Comparison of ENCODE assay signal across 23 mouse cellular contexts in the genomic region with DNA sequence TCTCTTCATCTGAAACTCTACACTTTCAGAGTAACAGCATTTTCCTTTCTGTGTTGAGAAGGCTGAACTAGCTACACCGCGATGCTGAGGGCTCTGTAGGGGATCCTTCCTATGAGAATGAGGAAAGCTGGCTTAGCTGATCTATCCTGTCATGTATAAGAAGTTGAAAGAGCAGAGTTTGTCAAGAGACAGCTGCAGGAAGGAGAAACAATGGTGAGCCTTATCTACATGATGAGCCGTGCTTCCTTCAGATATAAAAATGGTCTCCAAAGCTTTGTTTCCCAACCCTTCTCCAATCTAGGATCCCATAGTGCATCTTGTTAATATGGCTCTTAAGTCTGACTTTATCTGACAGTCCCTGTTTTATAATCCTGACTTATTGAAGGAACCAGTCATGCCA.
"Had no signal": no experiment of that assay in that cellular context is flagged by ENCODE, and none has a peak within 500 bp of the region (broad histone marks: within the 10 kb centered on the region; RNA-seq: fewer than 3 reads in every experiment).

No protein-coding gene starts in this region.

- H3K4me1 ChIP-seq: kidney, embryonic 15.5 days; limb, embryonic 12.5 days; limb, embryonic 15.5 days; midbrain, embryonic 10.5 days; neural tube, embryonic 12.5 days; neural tube, embryonic 15.5 days had no signal

- DNase-seq: kidney, adult 11 months; kidney, adult 8-10 months; kidney, postnatal 10 days; kidney, postnatal 36 days; layer of hippocampus, postnatal 36 days; liver, postnatal 0 days; lung, postnatal 14 days; midbrain, embryonic 14.5 days; retina, postnatal 1 day; right cerebral cortex, postnatal 25 days; spleen, adult 18-20 months; thymus, adult 18-20 months; thymus, postnatal 36 days had no signal

- H3K9me3 ChIP-seq: kidney, embryonic 15.5 days; limb, embryonic 15.5 days; neural tube, embryonic 12.5 days; neural tube, embryonic 15.5 days had no signal

- H3K36me3 ChIP-seq: kidney, embryonic 15.5 days; limb, embryonic 12.5 days; limb, embryonic 15.5 days; midbrain, embryonic 10.5 days; neural tube, embryonic 12.5 days; neural tube, embryonic 15.5 days had no signal

- H3K27me3 ChIP-seq: kidney, embryonic 15.5 days; limb, embryonic 12.5 days; limb, embryonic 15.5 days; neural tube, embryonic 12.5 days; neural tube, embryonic 15.5 days had no signal

- H3K9ac ChIP-seq: kidney, embryonic 15.5 days; limb, embryonic 12.5 days; limb, embryonic 15.5 days; liver, embryonic 14.5 days; liver, postnatal 0 days; neural tube, embryonic 12.5 days; neural tube, embryonic 15.5 days had no signal

- H3K4me2 ChIP-seq: kidney, embryonic 15.5 days; limb, embryonic 12.5 days; limb, embryonic 15.5 days; liver, embryonic 11.5 days; neural tube, embryonic 12.5 days; neural tube, embryonic 15.5 days had no signal

- H3K4me3 ChIP-seq: kidney, embryonic 15.5 days; left cerebral cortex, adult 2 months; limb, embryonic 12.5 days; limb, embryonic 15.5 days; midbrain, embryonic 10.5 days; neural tube, embryonic 12.5 days; neural tube, embryonic 15.5 days had no signal

- ATAC-seq: liver, postnatal 0 days had no signal

- H3K27ac ChIP-seq: kidney, embryonic 15.5 days; left cerebral cortex, adult 2 months; limb, embryonic 12.5 days; limb, embryonic 15.5 days; liver, embryonic 14.5 days; macrophage; midbrain, embryonic 10.5 days; neural tube, embryonic 12.5 days; neural tube, embryonic 15.5 days had no signal
